ENCODE assay signal across 11 mouse cellular contexts in genomic region chr12:15809657-15810056, GRCm38 (mm10). TPM values are rescaled to one million over a fixed set of nuclear protein-coding genes. Genes with fewer than 3 reads are reported as not detected.
DNase-seq lines count a peak whose midpoint lies in the region; ATAC-seq lines count a peak whose summit lies in the region.
"Had no signal": no experiment of that assay in that cellular context is flagged by ENCODE, and none has a peak within 500 bp of the region (broad histone marks: within the 10 kb centered on the region; RNA-seq: fewer than 3 reads in every experiment).

No protein-coding gene starts in this region.

- no peak for DNase-seq in forebrain, embryonic 10.5 days (ENCODE audit: extremely low spot score, low spot score)
- DNase-seq in retina, embryonic 14.5 days (ENCODE audit: low spot score): peak; percentile 20
- DNase-seq in retina, postnatal 1 day: no peak
- no peak for DNase-seq in adrenal gland, postnatal 10 days
- DNase-seq: kidney, adult 2 months; right cerebral cortex, postnatal 25 days had no signal

- H3K9me3 ChIP-seq in forebrain, embryonic 13.5 days (replicated peaks): no peaks in the 10 kb centered on the region
- no peaks in the 10 kb centered on the region for H3K9me3 ChIP-seq in forebrain, embryonic 10.5 days
- H3K9me3 ChIP-seq in hindbrain, embryonic 13.5 days: no peaks in the 10 kb centered on the region
- H3K9me3 ChIP-seq in neural tube, embryonic 13.5 days: no peaks in the 10 kb centered on the region
- H3K9me3 ChIP-seq: liver, embryonic 15.5 days had no signal

- 72% methylated on average over 7 of the region's 7 CpGs for WGBS in forebrain, embryonic 13.5 days
- WGBS in forebrain, embryonic 10.5 days: 77% methylated on average over 7 of the region's 7 CpGs
- 51% methylated on average over 7 of the region's 7 CpGs for WGBS in hindbrain, embryonic 13.5 days
- 69% methylated on average over 7 of the region's 7 CpGs for WGBS in neural tube, embryonic 13.5 days

- H3K27me3 ChIP-seq in forebrain, embryonic 13.5 days: no peaks in the 10 kb centered on the region
- H3K27me3 ChIP-seq in forebrain, embryonic 10.5 days (ENCODE audit: poor library complexity, severe bottlenecking): no peaks in the 10 kb centered on the region
- H3K27me3 ChIP-seq in hindbrain, embryonic 13.5 days: no peaks in the 10 kb centered on the region
- no peaks in the 10 kb centered on the region for H3K27me3 ChIP-seq in neural tube, embryonic 13.5 days

- no peak overlapping the region for H3K27ac ChIP-seq in forebrain, embryonic 13.5 days
- H3K27ac ChIP-seq in forebrain, embryonic 10.5 days: no peak overlapping the region
- H3K27ac ChIP-seq in hindbrain, embryonic 13.5 days: no peak overlapping the region
- 0 out of 2 replicates have a peak overlapping the region, but pooled peaks have one; percentile 9 for H3K27ac ChIP-seq in neural tube, embryonic 13.5 days (replicated peaks)
- H3K27ac ChIP-seq: liver, embryonic 15.5 days had no signal

- H3K4me3 ChIP-seq in forebrain, embryonic 13.5 days: no peak overlapping the region; the same call in 1 of the 2 replicates
- no peak overlapping the region for H3K4me3 ChIP-seq in forebrain, embryonic 10.5 days
- peak overlapping the region; percentile 29 for H3K4me3 ChIP-seq in hindbrain, embryonic 13.5 days
- peak overlapping the region; percentile 14; the same call in 1 of the 2 replicates for H3K4me3 ChIP-seq in neural tube, embryonic 13.5 days
- H3K4me3 ChIP-seq: liver, embryonic 15.5 days had no signal

- H3K4me2 ChIP-seq in forebrain, embryonic 13.5 days: peak overlapping the region; percentile 44
- peak overlapping the region; percentile 86 for H3K4me2 ChIP-seq in hindbrain, embryonic 13.5 days
- H3K4me2 ChIP-seq in neural tube, embryonic 13.5 days: peak overlapping the region; percentile 78
- H3K4me2 ChIP-seq: liver, embryonic 15.5 days had no signal

- H3K9ac ChIP-seq in forebrain, embryonic 13.5 days: no peak overlapping the region; the same call in 1 of the 2 replicates
- H3K9ac ChIP-seq in hindbrain, embryonic 13.5 days: peak overlapping the region; percentile 65
- H3K9ac ChIP-seq in neural tube, embryonic 13.5 days: peak overlapping the region; percentile 50
- H3K9ac ChIP-seq: liver, embryonic 15.5 days had no signal

- H3K4me1 ChIP-seq in forebrain, embryonic 13.5 days: peaks cover 55% of the 10 kb centered on the region
- H3K4me1 ChIP-seq in forebrain, embryonic 10.5 days: peaks cover 42% of the 10 kb centered on the region
- peaks cover 78% of the 10 kb centered on the region for H3K4me1 ChIP-seq in hindbrain, embryonic 13.5 days (replicated peaks)
- H3K4me1 ChIP-seq in neural tube, embryonic 13.5 days (replicated peaks): peaks cover 81% of the 10 kb centered on the region

- peaks cover 51% of the 10 kb centered on the region for H3K36me3 ChIP-seq in forebrain, embryonic 13.5 days (ENCODE audit: poor library complexity, severe bottlenecking)
- peaks cover 56% of the 10 kb centered on the region for H3K36me3 ChIP-seq in forebrain, embryonic 10.5 days (replicated peaks)
- peaks cover 53% of the 10 kb centered on the region for H3K36me3 ChIP-seq in hindbrain, embryonic 13.5 days
- peaks cover 52% of the 10 kb centered on the region for H3K36me3 ChIP-seq in neural tube, embryonic 13.5 days
- H3K36me3 ChIP-seq: liver, embryonic 15.5 days had no signal

- no peak for ATAC-seq in forebrain, embryonic 13.5 days
- ATAC-seq in hindbrain, embryonic 13.5 days (ENCODE audit: low FRiP score): no peak
- ATAC-seq in neural tube, embryonic 13.5 days (ENCODE audit: low read depth): no peak
- ATAC-seq in megakaryocyte-erythroid progenitor cell, adult 5-6 weeks (replicated peaks; ENCODE audit: low FRiP score, low TSS enrichment, poor library complexity, severe bottlenecking): no peak

RNA-seq across cellular contexts. Expression of gene Trib2, which starts 7.1 kb away (rescaled TPM):
- 76.6 and 81.6 TPM in 2 replicates for polyA plus RNA-seq in forebrain, embryonic 13.5 days (2015; fragmentation: Nextera tagmentation; extraction: Ambion mirVana)
- 29.4 and 33.6 TPM in 2 replicates for polyA plus RNA-seq in forebrain, embryonic 10.5 days (2016; fragmentation: Nextera tagmentation; extraction: Ambion mirVana)
- polyA plus RNA-seq in hindbrain, embryonic 13.5 days (2015; fragmentation: Nextera tagmentation; extraction: Ambion mirVana): 128 and 135 TPM in 2 replicates
- 118 and 128 TPM in 2 replicates for polyA plus RNA-seq in neural tube, embryonic 13.5 days (2015; fragmentation: Nextera tagmentation; extraction: Ambion mirVana)
- 10 to 100 TPM; 24.8 to 25.1 TPM for total RNA-seq in adrenal gland, postnatal 10 days (2021)
- total RNA-seq in megakaryocyte-erythroid progenitor cell, adult 5-6 weeks (2014; fragmentation: Nextera tagmentation): 55.7 and 71.0 TPM in 2 replicates
- 55.4 and 84.4 TPM in 2 replicates for total RNA-seq in megakaryocyte-erythroid progenitor cell, adult 5-6 weeks (2017)

Comparison
In these comparisons a context has a peak if more than half of its experiments do, and no peak if none do; other contexts are left out.
1. H3K4me3 ChIP-seq: peak in hindbrain, embryonic 13.5 days (single experiment) and neural tube, embryonic 13.5 days (single experiment); none in forebrain, embryonic 13.5 days (single experiment) and forebrain, embryonic 10.5 days (single experiment).
2. Peak in every context shown above with its lines, with median percentiles within 50 percentile points of each other: H3K4me2 ChIP-seq.